Mouse (Mus musculus) neural tube, embryonic 14.5 days (tissue): Measurements from ENCODE around the gene Gm2016. TPM values are rescaled to one million over a fixed set of nuclear protein-coding genes. Genes with fewer than 3 reads are reported as not detected.
"Not testable (repeated sequence)": the region's sequence is repeated elsewhere in the genome, so short reads cannot be mapped to it uniquely, and the experiment has no call there.

Experiments used
- ATAC-seq: fragments of 200-750 bp; cut with Nextera tagmentation; 2 replicates; pipeline ENCODE4 v1.8.0; 2017; ENCODE audit warnings: low read depth, mild to moderate bottlenecking, moderate TSS enrichment, moderate library complexity
- H3K27ac ChIP-seq: fragments of 300-500 bp; sonication (generic); 2 replicates; pipeline ENCODE4 v1.5.1; 2014; ENCODE audit warnings: low read depth, mild to moderate bottlenecking, control low read depth, low read length, moderate library complexity, mixed read lengths
- H3K27me3 ChIP-seq: fragments of 300-500 bp; sonication (generic); 2 replicates; pipeline ENCODE4 v1.6.1; 2014; ENCODE audit warnings: low read length; ENCODE audit not compliant: control insufficient read depth, insufficient read depth
- H3K36me3 ChIP-seq: fragments of 300-500 bp; sonication (generic); 2 replicates; pipeline ENCODE4 v1.6.1; 2014; ENCODE audit warnings: low read length, mixed read lengths; ENCODE audit not compliant: control insufficient read depth, insufficient read depth
- H3K4me1 ChIP-seq: fragments of 300-500 bp; sonication (generic); 2 replicates; pipeline ENCODE4 v1.6.1; 2014; ENCODE audit warnings: low read length; ENCODE audit not compliant: control insufficient read depth, insufficient read depth
- H3K4me2 ChIP-seq: fragments of 300-500 bp; sonication (generic); 2 replicates; pipeline ENCODE4 v1.6.1; 2014; ENCODE audit warnings: mild to moderate bottlenecking, low read depth, low read length, control low read depth
- H3K4me3 ChIP-seq: fragments of 300-500 bp; sonication (generic); 2 replicates; pipeline ENCODE4 v1.5.1; 2014; ENCODE audit warnings: low read depth, low read length, control low read depth, mixed read lengths
- H3K9ac ChIP-seq: fragments of 300-500 bp; sonication (generic); replicated peaks from 2 replicates; pipeline ENCODE4 v1.6.1; 2014; ENCODE audit warnings: low read depth, mild to moderate bottlenecking, control low read depth, low read length, mixed read lengths
- H3K9me3 ChIP-seq: fragments of 300-500 bp; sonication (generic); 2 replicates; pipeline ENCODE4 v1.6.1; 2016; ENCODE audit warnings: low read length; ENCODE audit not compliant: control insufficient read depth
- WGBS: fragments of 180-500 bp; shearing (Covaris S2); extraction: QIAGEN DNeasy Blood & Tissue Kit; methylation state at CpG from one replicate; pipeline ENCODE4 v1.1.7; 2014; 5-methylcytosine and 5-hydroxymethylcytosine counted together
- polyA plus RNA-seq: library from polyadenylated mRNA; unstranded; fragments of >200 nt; fragmentation: Nextera tagmentation; extraction: Ambion mirVana; gene quantifications from 2 replicates; pipeline ENCODE4 v1.2.1, GENCODE M21; 2014

Gene Gm2016
- not detected in 2 replicates for polyA plus RNA-seq

DNA sequence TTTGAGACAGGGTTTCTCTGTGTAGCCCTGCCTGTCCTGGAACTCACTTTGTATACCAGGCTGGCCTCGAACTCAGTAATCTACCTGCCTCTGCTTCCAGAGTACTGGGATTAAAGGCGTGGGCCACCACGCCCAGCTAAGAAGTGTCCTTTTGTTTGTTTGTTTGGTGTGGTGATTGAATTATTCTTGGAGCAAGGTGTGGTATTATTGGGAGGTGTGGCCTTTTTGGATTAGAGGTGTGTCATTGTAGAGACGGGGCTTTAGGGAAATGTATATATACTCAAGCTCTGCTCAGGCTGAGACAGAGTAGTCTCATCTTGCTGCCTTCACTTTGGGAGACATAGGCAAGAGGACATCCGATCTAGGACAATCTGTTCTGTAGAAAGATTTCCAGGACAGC is at the start of gene Gm2016:
Gene Gm2016, plus strand, starts transcription at position 301 of the 400 bp plus-strand sequence.
- WGBS, result 89% methylated on average over 5 of the region's 5 CpGs
- not testable (repeated sequence) for H3K4me1 ChIP-seq, H3K27ac ChIP-seq, H3K4me3 ChIP-seq, ATAC-seq, H3K36me3 ChIP-seq, H3K9me3 ChIP-seq, H3K27me3 ChIP-seq, H3K4me2 ChIP-seq, H3K9ac ChIP-seq

DNA sequence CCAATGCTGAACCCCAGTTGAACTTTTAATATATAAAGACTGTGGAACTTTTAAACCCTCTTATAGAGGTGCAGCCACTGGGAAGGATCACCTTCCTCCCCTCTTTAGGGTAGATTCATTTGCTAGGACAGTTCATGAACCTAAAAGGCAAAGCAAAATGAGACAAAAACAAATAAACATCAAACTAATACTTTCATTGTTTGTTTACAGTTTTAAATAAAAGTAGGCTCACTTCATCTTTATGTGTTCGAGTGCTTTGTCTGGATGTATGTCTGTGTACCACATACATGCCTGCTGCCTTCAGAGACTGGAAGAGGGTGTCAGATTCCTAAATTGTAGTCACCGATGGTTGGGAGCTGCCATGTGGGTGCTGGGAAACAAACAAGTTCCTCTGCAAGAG is 31.6 kb upstream of the Gm2016 start, which contains the start of gene Gm2001:
Gene Gm2001, minus strand, starts transcription at position 101 of the 400 bp plus-strand sequence.
- 78% methylated on average over 1 of the region's 2 CpGs for WGBS
- not testable (repeated sequence) for H3K9me3 ChIP-seq, H3K4me2 ChIP-seq, ATAC-seq, H3K27me3 ChIP-seq, H3K9ac ChIP-seq, H3K27ac ChIP-seq, H3K36me3 ChIP-seq, H3K4me3 ChIP-seq, H3K4me1 ChIP-seq

DNA sequence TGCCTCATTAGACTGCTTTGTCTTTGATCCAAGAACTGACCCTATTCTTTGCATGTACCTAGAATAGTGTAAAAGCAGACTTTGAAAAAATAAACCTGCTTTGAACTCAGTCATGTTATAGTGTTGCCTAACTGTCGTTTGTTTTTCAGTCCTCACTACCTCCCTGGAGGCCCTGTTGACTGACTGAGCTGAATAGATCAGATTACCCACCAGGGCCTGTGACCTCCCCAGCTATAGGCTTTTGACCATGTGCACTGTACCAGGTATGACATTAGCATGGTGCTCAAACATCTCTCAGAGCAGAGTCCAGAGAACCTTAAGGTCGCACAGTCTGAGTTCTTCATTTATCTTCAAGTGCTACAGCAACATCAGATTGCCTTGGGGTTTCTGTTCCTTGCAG is 23.2 kb upstream of the Gm2016 start:
- WGBS, result no CpG with 5 or more reads among the region's 2 CpGs
- H3K4me1 ChIP-seq, H3K27me3 ChIP-seq, H3K4me2 ChIP-seq, H3K36me3 ChIP-seq, H3K27ac ChIP-seq, H3K9ac ChIP-seq, H3K9me3 ChIP-seq, ATAC-seq, H3K4me3 ChIP-seq: not testable (repeated sequence)

DNA sequence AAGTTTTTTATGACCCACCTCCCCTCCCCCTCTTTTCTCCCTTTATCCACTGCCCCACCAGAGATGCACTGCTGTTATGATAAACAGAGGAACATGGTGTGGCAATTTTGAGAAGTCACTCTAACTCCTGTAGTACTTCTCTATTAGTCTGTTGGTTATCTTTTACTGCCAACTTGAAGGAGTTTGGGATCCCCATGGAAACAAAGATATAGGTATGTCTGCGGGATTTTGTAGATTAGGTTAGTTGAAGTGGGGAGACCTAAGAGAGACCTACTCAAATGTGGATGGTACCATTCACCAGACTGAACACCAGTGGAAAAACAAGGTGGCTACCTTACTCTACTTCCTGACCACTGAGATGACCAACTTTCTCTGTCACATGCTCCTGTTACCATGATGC is 17.8 kb upstream of the Gm2016 start:
- not testable (repeated sequence) for ATAC-seq, H3K9me3 ChIP-seq, H3K4me2 ChIP-seq, H3K27me3 ChIP-seq, H3K4me3 ChIP-seq, H3K27ac ChIP-seq, H3K9ac ChIP-seq, H3K36me3 ChIP-seq, H3K4me1 ChIP-seq
- 79% methylated on average over 1 of the region's 1 CpGs for WGBS

DNA sequence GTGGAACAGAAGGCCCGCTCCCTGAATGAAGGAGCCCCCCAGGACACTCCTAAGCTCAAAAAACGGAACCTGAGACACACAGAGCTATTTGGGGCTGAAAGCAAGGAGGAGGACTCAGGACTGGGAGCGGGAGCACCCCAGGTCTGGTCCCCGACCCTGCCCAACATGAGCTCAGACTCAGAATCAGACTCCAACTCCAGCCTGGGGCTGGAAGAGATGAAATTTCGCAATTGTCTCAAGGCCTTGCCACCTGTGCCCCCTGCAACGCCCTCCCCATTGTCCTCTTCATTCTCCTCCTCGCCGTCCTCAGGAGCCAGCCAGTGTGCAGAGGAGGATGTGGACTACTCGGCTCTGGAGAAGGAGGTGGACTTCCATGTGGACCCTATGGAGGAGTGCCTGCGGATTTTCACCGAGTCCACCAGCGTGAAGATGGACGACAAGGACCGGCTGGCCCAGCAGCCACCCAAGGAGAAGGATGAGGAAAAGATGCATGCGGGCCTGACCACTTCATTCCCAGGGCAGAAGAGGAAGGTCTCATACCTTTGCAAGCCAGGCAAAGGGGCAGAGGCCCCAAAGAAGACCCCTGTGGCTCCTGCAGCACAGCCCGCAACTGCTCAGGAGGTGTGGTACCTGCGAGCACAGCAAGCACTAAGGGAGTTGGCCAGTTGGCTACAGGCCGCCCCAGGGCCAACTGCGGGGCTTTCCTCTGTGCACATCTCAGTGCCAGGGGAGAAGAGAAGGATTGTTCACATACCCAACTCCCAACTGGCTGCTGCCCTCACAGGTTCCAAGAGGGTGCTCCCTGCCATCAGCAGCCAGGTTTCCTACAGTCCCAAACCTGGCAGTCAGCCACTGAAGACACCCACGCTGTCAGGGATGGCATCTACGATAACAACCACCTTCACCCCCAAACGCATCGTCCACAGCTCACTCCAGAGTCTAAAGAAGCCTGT is 11.9 kb upstream of the Gm2016 start:
- 85% methylated on average over 23 of the region's 23 CpGs for WGBS
- not testable (repeated sequence) for ATAC-seq

DNA sequence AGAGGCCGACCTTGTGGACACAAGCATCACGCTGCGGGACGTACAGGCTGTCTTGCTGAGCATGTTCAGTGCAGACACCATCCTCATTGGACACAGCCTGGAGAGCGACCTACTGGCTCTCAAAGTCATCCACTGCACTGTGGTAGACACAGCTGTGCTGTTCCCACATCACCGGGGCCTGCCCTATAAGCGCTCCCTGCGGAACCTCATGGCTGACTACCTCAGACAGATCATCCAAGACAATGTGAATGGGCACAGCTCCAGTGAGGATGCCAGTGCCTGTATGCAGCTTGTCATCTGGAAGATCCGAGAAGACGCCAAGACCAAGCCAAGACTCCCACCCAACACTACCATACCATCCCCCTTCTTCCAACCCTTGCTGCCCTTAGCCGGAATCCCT is 10.2 kb upstream of the Gm2016 start:
- not testable (repeated sequence) for ATAC-seq, H3K4me3 ChIP-seq, H3K9me3 ChIP-seq, H3K36me3 ChIP-seq, H3K4me2 ChIP-seq, H3K9ac ChIP-seq, H3K27ac ChIP-seq, H3K27me3 ChIP-seq, H3K4me1 ChIP-seq
- 93% methylated on average over 8 of the region's 11 CpGs for WGBS

More for the DNA sequence above, 11.9 kb upstream of the Gm2016 start:
- H3K27ac ChIP-seq, H3K27me3 ChIP-seq, H3K4me2 ChIP-seq, H3K4me3 ChIP-seq, H3K9ac ChIP-seq, H3K4me1 ChIP-seq, H3K36me3 ChIP-seq, H3K9me3 ChIP-seq: not testable (repeated sequence)

DNA sequence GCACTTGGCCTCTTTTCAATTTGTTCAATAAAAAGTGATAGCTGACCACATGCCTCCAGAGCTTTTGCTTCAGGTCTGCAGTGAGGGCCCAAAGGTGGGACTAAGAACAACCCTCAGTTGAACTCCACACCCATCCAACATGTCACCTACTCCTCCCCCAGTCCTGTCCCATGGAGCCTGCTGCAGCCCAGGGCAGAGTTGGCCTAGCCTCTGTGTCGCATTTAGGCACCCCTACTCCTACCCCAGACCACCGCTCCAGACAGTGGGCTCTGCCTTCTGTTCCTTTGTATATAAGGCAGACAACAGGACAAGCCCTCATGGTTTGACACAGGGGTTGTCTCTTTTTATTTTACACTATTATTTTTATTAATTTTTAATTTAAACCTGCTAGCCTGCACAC is 9.8 kb upstream of the Gm2016 start:
- H3K27me3 ChIP-seq, H3K36me3 ChIP-seq, H3K9ac ChIP-seq, H3K4me1 ChIP-seq, ATAC-seq, H3K4me3 ChIP-seq, H3K27ac ChIP-seq, H3K9me3 ChIP-seq, H3K4me2 ChIP-seq: not testable (repeated sequence)
- 81% methylated on average over 2 of the region's 2 CpGs for WGBS

DNA sequence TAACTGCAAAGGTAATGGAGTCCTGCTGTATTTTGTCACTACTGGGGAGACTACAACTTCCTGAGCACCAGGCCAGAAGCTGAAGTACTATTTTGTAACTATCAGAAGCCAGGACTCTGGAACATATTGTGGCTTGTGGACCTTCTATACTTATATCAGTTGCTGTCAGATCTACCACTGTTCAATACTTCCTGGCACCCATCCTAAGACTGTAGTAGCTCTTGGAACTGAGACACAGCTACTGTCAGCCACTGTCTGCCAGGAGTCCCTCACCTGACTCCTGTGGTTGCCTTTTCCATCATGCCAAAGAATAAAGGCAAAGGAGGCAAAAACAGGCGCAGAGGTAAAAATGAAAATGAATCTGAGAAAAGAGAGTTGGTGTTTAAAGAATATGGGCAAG is 21.2 kb downstream of the Gm2016 start, which contains the start of gene Gm2022:
Gene Gm2022, plus strand, starts transcription at position 301 of the 400 bp plus-strand sequence.
- not testable (repeated sequence) for H3K27ac ChIP-seq, H3K4me1 ChIP-seq, H3K4me2 ChIP-seq, H3K9ac ChIP-seq, H3K36me3 ChIP-seq, H3K9me3 ChIP-seq, H3K27me3 ChIP-seq, ATAC-seq, H3K4me3 ChIP-seq
- WGBS, result 100% methylated on average over 1 of the region's 1 CpGs

DNA sequence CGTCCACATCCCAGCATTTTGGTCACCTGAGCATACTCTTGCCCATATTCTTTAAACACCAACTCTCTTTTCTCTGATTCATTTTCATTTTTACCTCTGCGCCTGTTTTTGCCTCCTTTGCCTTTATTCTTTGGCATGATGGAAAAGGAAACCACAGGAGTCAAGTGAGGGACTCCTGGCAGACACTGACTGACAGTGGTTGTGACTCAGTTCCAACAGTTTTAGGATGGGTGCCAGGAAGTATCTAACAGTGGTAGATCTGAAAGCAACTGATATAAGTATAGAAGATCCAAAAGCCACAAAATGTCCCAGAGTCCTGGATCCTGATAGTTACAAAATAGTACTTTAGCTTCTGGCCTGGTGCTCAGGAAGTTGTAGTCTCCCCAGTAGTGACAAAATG is 45.8 kb downstream of the Gm2016 start, which contains the start of gene Gm2035:
Gene Gm2035, minus strand, starts transcription at position 137 of the 400 bp plus-strand sequence.
- H3K36me3 ChIP-seq, ATAC-seq, H3K9ac ChIP-seq, H3K27ac ChIP-seq, H3K4me3 ChIP-seq, H3K4me2 ChIP-seq, H3K27me3 ChIP-seq, H3K9me3 ChIP-seq, H3K4me1 ChIP-seq: not testable (repeated sequence)
- WGBS, result 91% methylated on average over 2 of the region's 2 CpGs
